Mouse (Mus musculus) urinary bladder, postnatal 4 days (tissue): ENCODE data around the gene Sec16a.

Source experiments
- DNase-seq, 2 experiments: peaks; one replicate each; pipeline ENCODE4 v3.0.0; 2021 to 2022; ENCODE audit warnings: low spot score in 2 of 2

Gene Sec16a

DNA sequence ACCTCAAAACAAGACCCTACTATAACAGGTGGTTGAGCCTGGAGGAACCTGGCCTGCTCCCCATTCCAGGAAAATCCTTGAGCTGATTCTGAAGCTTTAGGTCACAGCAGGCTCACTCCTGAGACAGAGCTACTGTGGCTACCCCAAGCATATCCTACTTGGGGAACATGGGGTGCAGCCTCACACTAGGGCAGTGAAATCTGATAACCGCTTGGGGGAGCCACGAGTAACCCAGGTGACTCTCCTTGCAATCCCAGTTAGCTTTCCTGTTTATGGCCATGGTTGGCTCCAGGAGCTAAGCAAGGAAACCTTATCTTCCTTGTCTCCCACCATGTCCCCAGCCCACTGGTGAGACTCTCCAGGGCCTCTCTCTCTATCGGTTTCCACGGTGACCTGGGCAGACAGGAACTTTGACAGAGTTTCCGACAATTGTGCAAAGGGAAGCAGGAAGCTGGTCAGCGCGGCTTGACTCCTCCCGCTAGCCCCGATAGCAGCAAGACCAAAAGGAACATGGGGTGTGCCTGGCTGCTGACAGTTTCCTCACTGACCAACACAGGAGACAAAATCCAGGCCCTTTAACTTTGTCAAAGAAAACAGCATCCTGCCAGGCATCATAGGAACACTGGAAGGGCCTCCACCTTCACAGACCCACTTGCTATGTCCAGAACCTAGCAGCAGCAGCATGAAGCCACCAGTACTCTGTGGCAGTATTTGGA is 29.9 kb upstream of the Sec16a start:
- no peak for DNase-seq

DNA sequence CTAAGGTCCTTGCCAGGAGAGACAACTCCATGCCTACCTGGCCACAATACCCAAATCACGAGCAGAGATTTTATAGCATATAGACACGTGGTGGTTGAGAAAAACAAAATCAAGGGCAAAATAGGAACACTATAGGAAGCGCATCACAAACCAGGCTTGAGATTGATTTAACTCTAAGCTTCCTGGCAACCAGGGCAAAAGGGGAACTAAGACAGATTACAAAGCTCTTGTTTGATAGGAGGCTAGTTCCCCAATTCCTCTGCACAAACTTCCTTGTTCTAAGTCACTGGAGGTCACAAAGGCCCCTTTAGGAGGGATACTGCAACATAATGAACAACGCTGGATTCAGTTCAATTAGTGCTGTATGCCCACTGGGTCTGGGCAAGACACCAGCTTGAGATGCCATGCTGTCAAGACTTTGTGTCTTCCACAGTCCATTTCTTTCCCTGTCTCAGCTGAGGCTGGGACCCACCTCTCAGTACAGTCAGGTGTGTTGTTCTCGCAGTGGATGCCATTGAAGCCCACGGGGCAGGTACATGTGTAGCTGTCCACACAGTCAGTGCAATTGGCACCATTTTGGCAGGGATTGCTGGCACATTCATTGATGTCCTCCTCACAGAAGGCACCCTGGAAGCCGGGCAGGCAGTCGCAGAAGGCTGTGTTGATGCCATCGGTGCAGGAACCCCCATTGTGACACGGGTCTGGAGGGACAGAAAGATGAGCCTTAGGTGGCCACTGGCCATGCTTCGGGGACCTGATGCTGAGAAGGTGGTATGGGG is 27.5 kb upstream of the Sec16a start:
- DNase-seq: no peak

DNA sequence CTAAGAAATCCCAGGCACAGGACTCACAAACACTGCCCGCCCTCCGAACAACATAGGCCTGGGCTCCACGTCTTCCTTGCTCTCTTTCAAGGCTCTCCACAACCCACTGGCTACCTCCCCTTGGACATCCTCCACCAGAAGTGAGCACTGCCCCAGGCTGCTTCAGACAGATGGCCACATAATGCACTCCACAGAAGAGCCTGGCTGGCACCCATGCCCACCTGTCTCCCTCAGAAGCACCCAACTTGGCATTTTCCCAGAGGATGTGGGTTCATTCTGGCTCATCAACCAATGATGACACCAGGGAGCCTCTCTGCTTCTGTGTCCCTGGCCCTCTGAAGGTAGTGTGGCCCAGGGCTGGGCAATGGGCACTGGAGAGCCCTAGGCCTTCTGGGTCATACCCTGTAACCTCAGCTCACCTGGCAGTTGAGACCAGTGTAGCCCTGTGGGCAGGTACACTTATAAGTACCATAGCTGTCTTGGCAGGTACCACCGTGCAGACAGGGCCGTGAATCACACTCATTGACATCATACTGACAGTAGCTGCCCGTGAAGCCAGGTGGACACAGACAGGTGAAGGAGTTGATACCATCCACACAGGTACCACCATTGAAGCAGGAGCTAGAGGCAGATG is 26.8 kb upstream of the Sec16a start:
- no peak for DNase-seq

DNA sequence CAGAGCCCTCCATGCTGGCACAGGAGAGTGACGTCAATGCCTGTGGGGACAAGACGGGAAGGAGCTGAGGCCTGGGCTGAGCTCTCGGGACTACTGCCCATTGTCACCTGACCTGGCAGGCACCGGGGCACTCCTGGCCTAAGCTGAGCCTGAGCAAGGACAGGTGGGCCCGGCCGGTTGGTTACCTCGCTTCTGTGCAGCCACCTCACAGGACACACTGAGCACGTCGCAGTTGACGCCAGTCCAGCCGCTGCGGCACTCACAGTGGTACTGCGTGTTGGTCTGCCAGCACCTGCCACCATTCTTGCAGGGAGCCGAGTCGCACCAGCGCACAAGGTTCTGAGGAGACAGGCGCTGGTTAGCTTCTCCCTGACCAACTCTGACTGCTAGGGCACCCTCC is 26.0 kb upstream of the Sec16a start:
- no peak for DNase-seq

DNA sequence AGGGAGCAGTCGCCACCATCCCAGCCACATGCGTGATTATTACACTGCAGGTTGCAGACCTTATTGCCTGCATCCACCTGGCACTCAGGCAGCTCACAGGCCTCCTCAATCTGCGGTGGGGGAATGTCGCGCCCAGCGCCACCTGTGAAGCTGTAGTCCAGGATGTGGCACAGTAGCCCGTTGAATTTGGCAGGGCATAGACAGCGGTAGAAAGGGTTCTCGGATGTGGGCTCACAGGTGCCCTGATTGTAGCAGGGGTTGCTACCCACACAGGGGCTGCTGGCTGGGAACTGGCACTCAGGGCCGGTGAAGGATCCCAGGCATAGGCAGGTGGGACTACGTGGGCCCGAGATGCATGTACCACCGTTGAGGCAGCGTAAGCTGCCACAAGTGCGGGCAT is 23.4 kb upstream of the Sec16a start:
- no peak for DNase-seq

DNA sequence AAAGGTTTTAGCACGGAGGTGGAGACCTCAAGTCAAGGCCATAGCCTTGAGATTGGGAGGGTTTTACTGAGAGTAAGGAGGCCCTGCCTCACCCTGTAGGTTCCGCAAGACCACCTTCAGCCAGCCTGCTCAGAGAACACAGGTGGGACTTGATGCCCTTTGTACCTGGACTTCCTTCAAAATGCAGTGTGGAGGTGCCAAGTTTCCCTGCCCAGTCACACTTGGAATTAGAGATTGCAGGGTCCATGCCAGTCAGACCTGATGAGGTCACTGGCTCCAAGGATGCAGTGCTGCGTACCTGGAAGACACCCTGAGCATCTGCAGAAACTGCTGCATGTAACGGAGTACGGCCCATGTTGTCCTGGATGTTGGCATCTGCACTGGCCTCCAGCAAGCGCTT is 18.4 kb upstream of the Sec16a start:
- no peak for DNase-seq

DNA sequence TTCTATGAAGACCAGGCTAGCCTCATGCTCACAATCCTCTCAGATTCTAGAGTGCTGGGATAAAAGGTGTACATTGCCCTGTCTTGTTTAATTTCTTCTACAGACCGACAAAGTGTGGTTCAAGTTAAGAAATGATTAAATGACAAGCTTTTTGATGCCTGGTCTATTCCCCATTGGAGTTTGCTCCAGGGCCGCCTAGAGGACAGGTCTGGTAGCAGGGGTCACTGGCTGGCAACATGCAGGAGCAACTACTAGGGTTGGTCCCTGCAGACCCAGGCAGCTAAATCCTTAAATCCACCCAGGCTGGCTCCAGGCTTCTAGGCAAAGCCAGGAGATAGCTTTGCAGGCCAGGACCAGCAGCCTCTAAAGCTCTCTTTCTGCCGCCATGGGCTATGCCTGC is 18.0 kb upstream of the Sec16a start:
- no peak for DNase-seq

DNA sequence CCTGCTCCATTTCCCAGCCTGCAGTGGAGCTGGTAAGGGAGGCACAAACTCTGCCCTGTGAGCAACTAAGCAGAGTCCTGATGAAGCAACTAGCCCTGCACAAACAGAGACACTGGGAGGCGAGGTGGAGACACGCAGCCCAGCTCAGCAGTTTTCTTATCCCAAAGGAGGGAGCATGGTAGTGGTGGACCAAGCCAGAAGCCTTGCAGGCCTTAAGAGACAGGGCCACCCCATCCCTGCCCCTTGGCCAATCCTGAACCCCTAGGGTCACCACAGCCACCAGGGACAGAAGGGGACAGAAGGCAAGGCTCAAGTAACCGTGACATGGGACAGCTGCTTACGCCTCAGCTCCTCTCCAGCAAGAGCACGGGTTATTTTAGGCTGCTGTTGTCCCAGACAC is 16.7 kb upstream of the Sec16a start:
- no peak for DNase-seq

DNA sequence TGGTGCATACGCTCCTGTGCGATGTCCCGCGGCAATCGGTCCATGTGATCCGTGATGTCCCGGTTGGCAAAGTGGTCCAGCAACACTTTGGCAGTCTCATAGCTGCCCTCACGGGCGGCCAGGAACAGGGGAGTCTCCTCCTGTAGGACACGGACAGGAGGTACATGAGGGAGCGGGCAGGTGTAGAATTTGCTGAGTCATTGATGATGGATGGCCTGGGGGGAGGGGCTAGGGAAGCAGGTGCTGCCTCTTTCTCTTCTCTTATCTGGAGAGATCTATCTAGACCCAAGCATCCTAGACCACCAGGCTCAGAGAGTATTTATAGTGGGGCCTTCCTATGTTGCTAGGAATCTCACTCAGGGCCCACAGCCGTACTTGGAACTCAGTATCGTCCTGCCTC is 15.8 kb upstream of the Sec16a start:
- no peak for DNase-seq

DNA sequence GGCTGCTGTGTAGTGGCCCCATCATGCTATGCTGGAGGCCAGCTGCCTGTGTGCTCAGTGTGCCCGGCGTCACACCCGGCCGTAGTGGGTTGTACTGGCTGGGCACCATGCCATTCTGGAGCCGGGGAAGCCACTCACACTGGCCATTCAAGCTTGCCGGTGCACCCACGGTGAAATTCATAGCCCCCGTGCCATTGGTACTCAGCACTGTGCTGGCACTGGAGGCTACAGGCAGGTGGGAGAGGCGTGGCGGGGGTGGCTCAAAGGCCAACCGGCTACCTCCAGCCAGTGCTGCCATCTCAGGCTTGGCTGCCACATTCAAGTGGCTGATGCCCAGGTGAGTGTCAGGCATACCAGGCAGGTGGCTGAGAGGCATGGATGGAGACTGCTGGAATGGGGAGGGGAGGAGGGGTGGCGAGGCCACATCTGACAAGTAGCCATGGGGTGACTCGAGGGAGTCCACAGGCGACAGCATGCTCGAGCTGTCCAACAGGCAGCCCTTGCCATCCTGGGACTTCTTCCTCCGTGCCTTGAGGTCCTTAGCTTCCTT is 15.2 kb upstream of the Sec16a start:
- no peak for DNase-seq

DNA sequence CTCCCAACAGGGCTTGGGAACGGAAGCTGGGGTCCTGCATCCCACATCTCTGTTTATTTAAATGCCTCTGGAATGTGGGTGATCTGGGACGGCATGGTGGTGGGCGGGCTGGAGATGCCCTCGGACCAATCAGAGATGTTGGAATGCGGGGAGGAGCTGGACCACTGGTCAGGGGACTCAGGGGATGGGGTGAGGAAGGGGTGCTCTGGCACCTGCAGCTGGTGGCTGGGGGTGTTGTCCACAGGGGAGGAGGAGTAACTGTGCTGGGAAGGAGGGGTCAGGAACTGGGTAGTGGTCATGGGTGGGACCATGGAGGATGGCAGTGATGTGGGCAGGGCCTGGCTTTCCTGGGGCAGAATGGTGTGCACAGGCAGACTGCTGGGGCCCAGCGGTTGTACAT is 14.5 kb upstream of the Sec16a start:
- no peak for DNase-seq

DNA sequence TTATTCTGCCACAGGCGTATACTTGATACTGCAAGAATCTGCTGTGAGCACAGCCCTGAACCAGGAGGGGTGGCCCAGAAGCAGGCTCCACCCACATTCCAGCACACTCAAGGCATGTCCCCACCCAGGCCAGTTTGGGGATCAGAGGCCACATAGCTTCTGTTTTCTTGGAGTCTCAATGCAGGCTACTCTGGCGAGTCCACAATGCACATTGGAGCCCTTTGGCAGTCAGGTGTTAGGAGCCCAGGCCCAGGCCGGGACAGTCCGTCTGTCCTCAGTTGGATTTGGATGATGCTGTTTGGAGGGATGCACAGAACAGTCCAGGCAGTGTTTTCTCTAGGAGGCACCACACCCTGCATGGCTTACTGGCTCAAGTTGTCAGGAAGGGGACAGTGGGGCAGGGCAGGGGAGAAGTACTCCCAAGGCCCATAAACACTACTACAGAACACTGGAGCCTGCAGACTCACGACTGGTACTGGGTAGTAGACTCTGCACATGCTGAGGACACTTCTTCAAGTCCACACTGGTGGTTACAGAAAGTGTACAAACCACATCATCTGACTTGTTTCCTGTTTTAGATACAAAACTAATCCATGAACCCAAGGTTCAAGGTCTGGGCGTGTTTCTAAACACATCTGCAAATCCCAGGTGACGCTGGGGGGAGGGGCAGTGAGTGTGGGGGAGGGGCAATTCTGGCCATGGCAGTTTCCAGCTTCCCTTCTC is 13.5 kb upstream of the Sec16a start:
- peak in 1 of 2 experiments; percentile 60 for DNase-seq

DNA sequence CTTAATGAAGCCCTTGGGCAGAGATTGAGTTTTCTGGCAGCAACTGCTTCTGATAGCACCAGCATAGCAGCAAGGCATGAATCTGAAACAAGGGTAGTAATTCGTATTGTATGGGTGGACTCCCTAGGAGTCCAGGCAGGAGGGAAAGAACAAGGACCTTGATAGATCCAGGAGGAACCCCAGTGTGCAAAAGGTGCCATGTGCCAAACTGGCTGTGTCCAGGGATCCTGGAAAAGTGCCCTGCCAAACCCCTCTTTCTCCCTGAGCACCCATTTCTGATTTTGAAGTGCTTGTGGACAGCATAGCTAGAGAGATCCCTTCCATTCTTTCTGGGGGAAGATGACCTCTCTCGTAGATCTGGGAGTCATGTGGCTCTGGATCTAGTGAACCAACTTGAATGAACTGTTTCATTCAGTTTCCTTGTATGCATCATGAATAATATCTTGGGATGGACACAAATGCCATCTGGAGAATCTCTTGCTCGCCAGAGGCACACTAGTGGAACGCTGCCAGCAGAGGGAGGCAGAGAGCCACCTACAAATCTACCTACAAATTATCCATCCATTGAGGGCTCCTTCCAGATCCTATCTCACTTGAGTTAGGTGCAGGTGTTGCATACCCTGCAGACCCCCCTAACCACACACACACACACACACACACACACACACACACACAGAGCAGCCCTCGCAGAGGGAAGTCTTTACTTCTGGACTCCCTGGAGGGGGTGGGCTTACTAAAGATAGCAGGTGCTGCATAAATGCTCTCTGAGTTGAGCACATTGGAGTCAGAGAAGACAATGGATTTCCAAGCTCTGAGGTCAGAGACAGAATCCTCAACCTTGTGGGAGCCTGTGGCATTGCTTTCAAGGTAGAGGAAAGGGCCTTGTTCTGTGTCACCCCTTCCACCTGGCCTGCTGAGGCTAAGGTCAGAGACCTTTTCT is 4.4 kb upstream of the Sec16a start:
- DNase-seq: peak in 1 of 2 experiments; percentile 76

DNA sequence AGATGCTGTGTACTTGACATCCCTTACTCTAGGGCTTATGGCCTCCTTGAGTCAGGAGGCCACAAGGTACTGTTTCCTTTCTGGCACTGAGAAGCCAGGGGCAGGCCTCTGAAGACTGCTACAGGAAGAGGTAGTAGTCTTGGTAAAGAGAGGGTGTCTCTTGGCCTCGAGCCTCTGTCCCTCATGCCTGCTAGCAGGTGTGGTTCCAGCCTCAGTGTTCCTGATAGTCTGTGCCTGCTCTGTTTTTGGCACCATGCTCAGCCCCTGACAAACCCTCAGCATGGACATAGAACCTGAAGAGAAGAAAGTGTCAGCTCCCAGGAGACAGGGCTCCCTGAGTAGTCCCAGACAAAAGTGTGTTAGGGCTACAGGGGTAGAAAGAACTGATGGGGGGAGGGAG is 2.4 kb upstream of the Sec16a start:
- DNase-seq: no peak

DNA sequence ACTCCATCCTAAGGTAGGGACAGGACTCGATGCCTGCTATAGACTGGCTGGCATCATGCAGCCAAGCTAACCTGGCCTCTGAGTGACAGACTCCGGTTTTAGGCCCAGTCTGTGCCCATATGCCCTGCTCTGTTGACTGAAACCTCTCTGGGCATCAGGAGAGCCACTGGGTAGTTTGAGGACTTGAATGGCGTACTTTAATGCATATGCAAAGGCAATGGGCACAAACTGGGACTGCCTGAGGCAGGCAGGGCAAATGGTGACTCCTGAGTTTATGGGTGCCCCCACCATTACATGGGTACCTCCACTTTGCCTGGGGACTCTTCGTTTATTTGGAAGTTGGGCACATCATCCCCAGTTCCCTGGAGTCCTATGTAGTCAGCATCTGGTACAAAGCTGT is 1.7 kb upstream of the Sec16a start:
- DNase-seq: no peak

DNA sequence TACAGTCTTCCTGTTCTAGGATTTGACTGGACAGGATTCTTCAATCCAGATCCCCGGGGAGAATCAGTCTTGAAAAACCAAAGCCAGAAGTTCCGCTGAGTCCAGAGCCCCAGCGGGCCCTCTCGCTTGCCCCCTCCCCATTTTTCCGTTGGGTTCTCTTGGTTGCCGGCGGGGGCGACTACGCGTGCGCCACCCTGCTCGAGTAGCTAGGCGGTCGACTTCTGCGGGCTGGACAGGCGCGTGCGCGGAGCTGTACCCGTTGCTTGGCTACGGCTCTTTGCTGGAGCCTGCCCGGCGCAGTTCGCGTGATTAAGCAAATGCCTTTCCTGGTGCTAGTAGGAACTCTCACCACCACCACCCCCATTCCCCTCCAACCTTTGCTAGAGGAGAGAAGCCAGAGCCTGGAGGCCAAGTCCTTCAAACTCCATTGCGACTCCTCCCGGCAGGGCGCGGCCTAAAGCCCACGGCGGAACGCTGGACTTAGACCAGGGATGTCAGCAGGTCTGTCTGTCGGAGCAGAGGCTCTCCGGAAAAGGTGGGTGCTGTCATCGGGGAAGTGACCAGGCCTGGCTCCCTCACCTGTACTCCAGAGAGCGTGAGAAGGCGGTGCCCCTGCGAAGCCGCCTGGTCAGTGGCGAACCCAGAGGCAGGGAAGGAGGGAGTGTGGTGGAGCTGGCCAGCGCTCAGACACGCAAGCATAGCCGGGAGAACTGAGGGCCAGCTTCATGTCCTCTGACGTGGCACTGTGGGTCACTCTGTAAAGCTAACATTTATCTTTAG is 840 bp upstream of the Sec16a start:
- peak; percentile 90 to 92 for DNase-seq

DNA sequence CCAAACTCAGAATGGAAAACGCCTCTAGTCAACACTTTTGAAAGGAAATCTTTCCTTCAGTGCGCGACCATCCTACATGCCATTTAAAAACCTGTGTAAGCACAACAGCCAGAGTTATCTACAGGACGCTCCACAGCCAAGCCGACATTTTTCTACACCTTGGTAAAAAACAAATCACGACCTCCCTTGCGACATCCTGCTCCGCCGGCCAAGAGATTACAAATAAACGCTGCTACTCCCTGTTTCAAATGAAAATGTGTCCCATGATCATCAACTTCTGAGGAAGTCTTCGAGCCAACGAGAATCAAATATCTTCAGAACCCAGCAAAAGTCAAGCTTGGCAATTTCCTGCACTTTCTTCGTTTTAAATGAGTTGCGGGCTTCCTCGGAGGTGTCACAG is 648 bp downstream of the Sec16a start:
- no peak for DNase-seq

DNA sequence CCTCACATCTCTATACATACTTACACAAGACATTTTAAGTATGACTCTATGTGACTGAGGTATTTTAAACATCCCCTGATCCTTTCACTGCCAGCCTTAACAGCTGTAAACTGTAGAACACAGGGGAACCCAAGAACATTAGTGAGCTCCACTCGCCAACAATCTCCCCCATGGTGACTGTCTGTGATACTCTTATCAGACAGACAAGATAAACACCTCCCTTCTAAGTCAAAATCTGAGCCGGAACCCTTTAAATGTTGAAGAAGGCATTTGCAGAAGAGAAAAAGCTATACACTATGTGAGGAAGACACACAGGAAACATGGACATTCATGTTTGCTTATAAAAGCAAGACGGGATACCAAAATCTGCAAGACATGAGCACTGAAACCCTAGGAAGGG is 1.1 kb downstream of the Sec16a start:
- no peak for DNase-seq

DNA sequence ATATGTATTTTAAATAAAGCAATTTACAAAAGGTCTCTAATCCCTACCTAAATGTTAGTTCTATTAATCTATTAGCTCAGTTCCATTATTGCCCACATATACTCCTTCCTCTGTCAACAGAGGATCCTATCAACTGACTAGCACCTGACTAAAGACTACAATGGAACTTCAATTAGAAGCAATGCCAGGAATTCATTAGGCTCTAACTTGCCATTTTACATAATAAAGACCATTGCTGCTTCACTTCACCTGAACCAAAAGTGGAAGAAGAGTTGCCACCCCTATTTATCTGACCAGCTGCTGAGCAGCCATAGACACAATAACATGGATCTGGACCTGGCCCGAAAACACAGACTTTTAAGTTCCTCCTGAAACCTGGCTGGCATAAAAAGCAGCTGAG is 2.2 kb downstream of the Sec16a start:
- no peak for DNase-seq

DNA sequence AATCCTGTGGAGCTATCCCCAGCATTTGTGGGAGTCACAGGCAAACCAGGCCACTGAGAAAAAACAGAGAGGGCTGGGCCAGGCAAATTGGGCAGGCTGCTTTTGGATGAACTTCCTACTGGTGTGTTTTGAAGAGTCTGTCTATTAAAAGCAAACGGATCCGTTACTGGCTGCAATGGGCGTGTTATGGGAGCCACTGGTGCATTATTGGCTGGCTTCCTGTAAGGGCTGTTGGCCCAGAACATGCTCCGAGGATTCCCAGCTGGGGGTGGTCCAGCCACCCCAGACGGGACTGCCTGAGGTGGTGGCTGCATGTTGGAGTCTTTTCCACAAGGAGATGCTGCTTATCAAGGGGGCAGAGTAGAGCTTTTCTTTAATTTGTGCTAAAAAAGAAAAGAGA is 3.3 kb downstream of the Sec16a start:
- DNase-seq: no peak
